Comparison of ENCODE assay signal across 8 mouse cellular contexts in the genomic region with DNA sequence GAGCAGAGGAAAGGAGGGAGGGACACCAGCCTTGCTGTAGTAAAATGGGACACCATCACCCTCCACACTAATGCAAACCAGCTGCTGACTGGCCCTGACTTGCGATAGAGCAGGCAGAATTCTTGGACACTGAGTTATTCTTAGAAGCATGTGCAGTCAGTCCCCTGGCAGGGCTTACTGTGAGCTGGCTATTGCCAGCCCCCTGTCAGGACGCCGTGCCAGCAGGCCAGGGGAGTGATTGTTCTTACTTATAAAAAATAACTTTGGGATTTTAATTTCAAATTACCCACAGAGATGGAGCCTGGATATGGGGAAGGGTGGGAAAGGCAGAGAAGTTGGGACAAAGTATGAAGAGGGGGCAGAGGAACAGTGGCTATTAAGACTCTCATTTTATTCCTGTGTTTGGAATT.
DNase-seq lines count a peak whose midpoint lies in the region; ATAC-seq and TF ChIP-seq lines count a peak whose summit lies in the region.
"Had no signal": no experiment of that assay in that cellular context is flagged by ENCODE, and none has a peak within 500 bp of the region (broad histone marks: within the 10 kb centered on the region; RNA-seq: fewer than 3 reads in every experiment).

No protein-coding gene starts in this region.

- H3K9me3 ChIP-seq in stomach, embryonic 15.5 days = no peaks in the 10 kb centered on the region
- H3K9me3 ChIP-seq: neural tube, embryonic 12.5 days had no signal

- no peaks in the 10 kb centered on the region for H3K27me3 ChIP-seq in stomach, embryonic 15.5 days (replicated peaks)
- no peaks in the 10 kb centered on the region for H3K27me3 ChIP-seq in thymus, adult 2 months (ENCODE audit: control insufficient read depth, insufficient read depth, low read length)
- H3K27me3 ChIP-seq: neural tube, embryonic 12.5 days had no signal

- no peak overlapping the region for H3K4me3 ChIP-seq in stomach, embryonic 15.5 days (replicated peaks)
- H3K4me3 ChIP-seq in thymus, adult 2 months (ENCODE audit: control insufficient read depth, insufficient read depth, low read length) = no peak overlapping the region
- H3K4me3 ChIP-seq: neural tube, embryonic 12.5 days had no signal

- H3K36me3 ChIP-seq in stomach, embryonic 15.5 days = no peaks in the 10 kb centered on the region
- H3K36me3 ChIP-seq in thymus, adult 2 months (ENCODE audit: control insufficient read depth, insufficient read depth, low read length) = no peaks in the 10 kb centered on the region
- H3K36me3 ChIP-seq: neural tube, embryonic 12.5 days had no signal

- ATAC-seq in stomach, embryonic 15.5 days (ENCODE audit: insufficient read depth, low FRiP score, low read depth) = 0 out of 2 replicates have a peak, but pooled peaks have one; percentile 43

- peak; percentile 2 for DNase-seq in right cerebral cortex, adult 18-20 months
- DNase-seq in right cerebral cortex, postnatal 36 days (ENCODE audit: low spot score in 2 of 2) = no peak
- peak; percentile 10 to 12 for DNase-seq in gastrocnemius, adult 8-10 months (ENCODE audit: low spot score in 2 of 2)
- DNase-seq in heart, postnatal 36 days = peak; percentile 52 to 57
- DNase-seq in thymus, adult 2 months = no peak
- DNase-seq in layer of hippocampus, adult 9-11 months = no peak

- intact Hi-C loops in heart, postnatal 36 days (cut with DNase I) = loop anchor here (5.0 kb wide), 1 partner anchor 122 kb away; no protein-coding TSS in a partner anchor

- peaks cover 7% of the 10 kb centered on the region; the same call in 1 of the 2 replicates for H3K4me1 ChIP-seq in stomach, embryonic 15.5 days
- no peaks in the 10 kb centered on the region for H3K4me1 ChIP-seq in thymus, adult 2 months (replicated peaks; ENCODE audit: control insufficient read depth, insufficient read depth, low read length)
- H3K4me1 ChIP-seq: neural tube, embryonic 12.5 days had no signal

- H3K27ac ChIP-seq in stomach, embryonic 15.5 days = no peak overlapping the region
- H3K27ac ChIP-seq in thymus, adult 2 months (ENCODE audit: control insufficient read depth, insufficient read depth, low read length) = no peak overlapping the region
- H3K27ac ChIP-seq: neural tube, embryonic 12.5 days had no signal

- no peak overlapping the region for H3K4me2 ChIP-seq in stomach, embryonic 15.5 days
- H3K4me2 ChIP-seq: neural tube, embryonic 12.5 days had no signal

- H3K9ac ChIP-seq in stomach, embryonic 15.5 days = no peak overlapping the region
- H3K9ac ChIP-seq: neural tube, embryonic 12.5 days had no signal

- TF ChIP-seq POLR2A in thymus, adult 2 months (IDR thresholded peaks at IDR 0.05; ENCODE audit: control insufficient read depth, extremely low read depth, insufficient read depth, low read length, poor library complexity) = no peak

- WGBS in stomach, embryonic 15.5 days = 46% methylated on average over 3 of the region's 3 CpGs
- WGBS in thymus, adult 2 months = 87% methylated on average over 3 of the region's 3 CpGs

- no peak for TF ChIP-seq CTCF in thymus, adult 2 months (IDR thresholded peaks at IDR 0.05; ENCODE audit: borderline replicate concordance, control insufficient read depth, extremely low read depth, insufficient read depth, low read length, poor library complexity)

Comparison
In these comparisons a context has a peak if more than half of its experiments do, and no peak if none do; other contexts are left out.
1. DNase-seq: peak in right cerebral cortex, adult 18-20 months (single experiment), gastrocnemius, adult 8-10 months (2 of 2) and heart, postnatal 36 days (2 of 2); none in right cerebral cortex, postnatal 36 days (0 of 2), thymus, adult 2 months (single experiment) and layer of hippocampus, adult 9-11 months (single experiment).